Mouse (Mus musculus) G1E (cell line): ENCODE measurements around the gene Cdc42bpb.

ENCODE experiments used
- CTCF ChIP-seq: IDR thresholded peaks from 2 replicates; pipeline ENCODE4 v1.5.1; 2012; ENCODE audit warnings: low read depth, low read length, inconsistent platforms, mixed read lengths
- GATA1 ChIP-seq: IDR thresholded peaks from 2 replicates; pipeline ENCODE4 v1.6.1; 2012; ENCODE audit warnings: borderline replicate concordance, low read length, inconsistent platforms, mixed read lengths

GRCm38 (mm10) chr12:111328360-111328759, 49.2 kb downstream of the Cdc42bpb start:
- TF ChIP-seq CTCF (no peak), GATA1 (no peak)
